Mouse (Mus musculus) stomach, postnatal 0 days (tissue): ENCODE data around the gene Akt1.

Experiments used
- CTCF ChIP-seq: IDR thresholded peaks from 2 replicates; pipeline ENCODE4 v1.5.1; 2016; ENCODE audit warnings: antibody characterized with exemption, low read depth, mild to moderate bottlenecking, moderate library complexity
- EP300 ChIP-seq: optimal IDR thresholded peaks from 2 replicates; pipeline ENCODE3; 2016; ENCODE audit warnings: antibody characterized with exemption

DNA sequence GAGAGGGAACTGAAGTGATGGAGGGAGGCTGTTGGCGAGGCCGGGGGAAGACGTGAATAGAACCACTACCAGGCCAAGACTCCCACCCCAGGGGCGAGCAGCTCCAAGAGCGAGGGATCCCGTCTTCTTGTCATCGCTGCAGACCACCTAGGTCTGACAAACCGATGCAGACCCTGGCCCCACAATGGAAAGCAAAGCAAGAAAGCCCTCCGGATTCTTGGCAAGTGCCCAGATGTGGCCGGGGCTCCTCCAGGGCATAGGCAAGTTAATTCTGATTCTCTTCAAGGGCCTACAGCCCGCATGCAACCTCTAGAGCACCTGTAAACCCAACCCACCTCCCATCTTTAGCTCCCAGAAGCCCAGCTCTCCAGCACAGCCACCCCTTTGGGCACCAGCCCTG is 11.4 kb downstream of the Akt1 start:
- TF ChIP-seq EP300, result no peak
- TF ChIP-seq CTCF, result no peak
